Mouse (Mus musculus) stomach, postnatal 0 days (tissue): ENCODE data around the gene Foxk1.

Experiments
- CTCF ChIP-seq: IDR thresholded peaks from 2 replicates; pipeline ENCODE4 v1.5.1; 2016; ENCODE audit warnings: antibody characterized with exemption, low read depth, mild to moderate bottlenecking, moderate library complexity
- EP300 ChIP-seq: optimal IDR thresholded peaks from 2 replicates; pipeline ENCODE3; 2016; ENCODE audit warnings: antibody characterized with exemption

DNA sequence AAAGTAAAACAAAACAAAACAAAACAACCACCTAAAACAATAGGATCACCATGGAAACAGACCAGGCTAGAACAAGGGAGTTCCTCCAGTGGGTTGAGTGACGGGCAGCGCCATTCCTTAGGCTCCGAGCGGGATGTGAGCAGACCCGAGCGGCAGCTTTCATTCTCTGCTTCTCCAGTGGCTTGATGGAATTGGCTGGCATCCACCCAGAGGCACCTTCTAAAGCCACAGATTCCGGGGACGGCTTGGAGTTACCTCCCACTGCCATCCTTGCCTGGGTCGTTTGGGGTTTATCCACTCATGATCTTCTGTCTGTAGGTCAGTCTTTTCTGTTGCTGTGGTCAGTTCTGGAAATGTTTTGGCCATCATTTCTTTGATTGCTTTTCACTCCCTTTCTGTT, 19.6 kb downstream of the Foxk1 start:
- TF ChIP-seq EP300: no peak
- no peak for TF ChIP-seq CTCF
